Mouse (Mus musculus) liver, embryonic 13.5 days (tissue): ENCODE results near the gene Mcee. TPM values are rescaled to one million over a fixed set of nuclear protein-coding genes. Genes with fewer than 3 reads are reported as not detected.

Experiments
- polyA plus RNA-seq: library from polyadenylated mRNA; unstranded; fragments of >200 nt; fragmentation: Nextera tagmentation; extraction: Ambion mirVana; gene quantifications from 2 replicates; pipeline ENCODE4 v1.2.1, GENCODE M21; 2015

Mcee gene
- polyA plus RNA-seq, 1 experiment from 2014 or later = 42.3 TPM

Other genes with a start within 250 kb of the Mcee start
- gene Trpm1, start 238.8 kb upstream of the Mcee start, polyA plus RNA-seq = not detected in 2 replicates
- 2.0 and 2.7 TPM in 2 replicates for gene Mtmr10, start 105.0 kb upstream of the Mcee start, polyA plus RNA-seq
- 1.5 and 1.9 TPM in 2 replicates for gene Fan1, start 18.5 kb upstream of the Mcee start, polyA plus RNA-seq
- gene Mphosph10, start 339 bp upstream of the Mcee start, polyA plus RNA-seq = 36.2 and 49.6 TPM in 2 replicates
- 0.15 and 0.27 TPM in 2 replicates for gene Apba2, start 109.1 kb downstream of the Mcee start, polyA plus RNA-seq